Mouse (Mus musculus): ENCODE data around the gene Acrbp. TPM values are rescaled to one million over a fixed set of nuclear protein-coding genes. Genes with fewer than 3 reads are reported as not detected.
"Not testable (repeated sequence)": the region's sequence is repeated elsewhere in the genome, so short reads cannot be mapped to it uniquely, and the experiment has no call there.

Gene Acrbp
- polyA plus RNA-seq, 1 experiment from 2014 or later = 21.0 TPM

DNA sequence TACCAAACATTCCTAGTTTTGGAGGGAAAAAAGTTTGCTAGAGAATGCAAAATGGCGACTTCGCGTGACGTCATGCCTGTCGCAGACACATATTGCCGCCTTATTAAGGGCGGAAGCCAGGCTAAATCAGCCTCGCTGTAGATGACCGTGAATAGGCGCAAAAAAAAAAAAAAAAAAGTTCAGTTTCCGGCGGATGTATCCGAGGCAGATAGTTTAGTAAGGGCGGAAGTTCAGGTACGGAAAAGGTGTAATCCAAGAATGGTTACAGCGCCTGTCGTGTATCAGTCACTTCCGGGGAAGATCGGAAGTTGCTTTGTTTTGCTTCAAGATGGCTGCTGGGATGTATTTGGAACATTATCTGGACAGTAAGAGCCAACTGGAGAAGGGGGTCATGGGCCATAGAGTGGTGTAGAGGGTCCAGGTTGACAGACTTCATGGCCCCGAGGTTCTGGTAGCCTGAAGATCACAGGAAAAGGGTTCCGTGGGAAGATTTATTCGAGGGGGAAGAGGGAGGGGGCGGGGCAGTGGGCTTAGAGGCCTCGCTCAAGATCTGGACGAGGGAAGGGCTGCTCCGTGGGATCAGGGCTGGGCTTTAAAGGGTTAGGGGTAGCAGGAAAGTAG, 9.8 kb upstream of the Acrbp start, which contains the start of gene Ing4:
TSS of gene Ing4 (plus strand) at position 228 of the 621 bp plus-strand sequence.
- ATAC-seq (ENCODE audit: low read depth) = peak; percentile 96
- H3K9me3 ChIP-seq = no peaks in the 10 kb centered on the region
- H3K27ac ChIP-seq (replicated peaks) = peak within 1 kb of the TSS; percentile 89
- H3K4me1 ChIP-seq (replicated peaks) = peaks cover 22% of the 10 kb centered on the region
- H3K27me3 ChIP-seq = no peaks in the 10 kb centered on the region
- H3K9ac ChIP-seq = peak within 1 kb of the TSS; percentile 87
- H3K36me3 ChIP-seq = peaks cover 49% of the 10 kb centered on the region
- peak within 1 kb of the TSS; percentile 88 for H3K4me2 ChIP-seq
- H3K4me3 ChIP-seq = peak within 1 kb of the TSS; percentile 74
- under 1% methylated on average over 26 of the region's 26 CpGs for WGBS

DNA sequence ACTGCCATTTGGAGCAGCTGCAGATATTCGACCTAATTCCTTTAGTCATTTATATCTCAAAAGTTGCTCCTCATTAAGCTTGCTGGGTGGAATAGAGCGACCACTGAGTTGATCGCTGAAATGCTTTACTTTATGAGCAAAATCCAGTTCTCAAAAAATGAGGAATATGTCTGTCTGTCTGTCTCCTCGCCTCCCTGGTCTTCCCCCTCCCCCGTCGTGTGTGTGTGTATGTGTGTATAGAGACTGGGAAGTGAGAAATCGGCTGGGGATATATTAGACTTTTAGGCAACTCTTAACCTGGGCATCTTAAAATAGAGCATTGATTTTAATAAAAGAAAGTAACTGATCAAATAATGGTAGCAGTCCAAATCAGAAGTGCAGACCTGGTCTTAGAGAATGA, 9.3 kb upstream of the Acrbp start:
- H3K4me3 ChIP-seq = peak overlapping the region; percentile 74
- H3K4me2 ChIP-seq = peak overlapping the region; percentile 88
- peaks cover 22% of the 10 kb centered on the region for H3K4me1 ChIP-seq (replicated peaks)
- 26% methylated on average over 7 of the region's 7 CpGs for WGBS
- ATAC-seq (ENCODE audit: low read depth) = no peak
- peak overlapping the region; percentile 87 for H3K9ac ChIP-seq
- H3K36me3 ChIP-seq = peaks cover 49% of the 10 kb centered on the region
- H3K9me3 ChIP-seq = no peaks in the 10 kb centered on the region
- no peaks in the 10 kb centered on the region for H3K27me3 ChIP-seq
- peak overlapping the region; percentile 89 for H3K27ac ChIP-seq (replicated peaks)

DNA sequence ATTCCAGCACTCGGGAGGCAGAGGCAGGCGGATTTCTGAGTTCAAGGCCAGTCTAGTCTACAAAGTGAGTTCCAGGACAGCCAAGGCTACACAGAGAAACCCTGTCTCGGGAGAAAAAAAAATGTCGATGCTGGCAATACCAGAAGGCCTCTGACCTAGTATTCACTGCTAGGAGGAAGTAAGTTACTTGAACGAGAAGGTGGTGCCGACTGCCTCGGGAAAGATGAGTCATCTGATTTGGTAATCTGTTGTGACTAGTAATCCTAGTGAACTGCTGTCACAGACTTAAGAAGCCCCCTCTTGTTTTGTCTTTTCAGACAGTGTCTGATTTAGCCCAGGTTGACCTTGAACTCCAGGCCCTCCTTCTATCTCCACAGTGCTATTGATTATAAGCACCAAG, 8.4 kb upstream of the Acrbp start:
- peak overlapping the region; percentile 88 for H3K4me2 ChIP-seq
- peaks cover 48% of the 10 kb centered on the region for H3K36me3 ChIP-seq
- no peak overlapping the region for H3K27ac ChIP-seq (replicated peaks)
- H3K4me3 ChIP-seq = peak overlapping the region; percentile 74; the same call in 1 of the 2 replicates
- no peak overlapping the region for H3K9ac ChIP-seq
- ATAC-seq (ENCODE audit: low read depth) = no peak
- no peaks in the 10 kb centered on the region for H3K27me3 ChIP-seq
- H3K4me1 ChIP-seq (replicated peaks) = peaks cover 22% of the 10 kb centered on the region
- 88% methylated on average over 7 of the region's 7 CpGs for WGBS
- H3K9me3 ChIP-seq = no peaks in the 10 kb centered on the region

DNA sequence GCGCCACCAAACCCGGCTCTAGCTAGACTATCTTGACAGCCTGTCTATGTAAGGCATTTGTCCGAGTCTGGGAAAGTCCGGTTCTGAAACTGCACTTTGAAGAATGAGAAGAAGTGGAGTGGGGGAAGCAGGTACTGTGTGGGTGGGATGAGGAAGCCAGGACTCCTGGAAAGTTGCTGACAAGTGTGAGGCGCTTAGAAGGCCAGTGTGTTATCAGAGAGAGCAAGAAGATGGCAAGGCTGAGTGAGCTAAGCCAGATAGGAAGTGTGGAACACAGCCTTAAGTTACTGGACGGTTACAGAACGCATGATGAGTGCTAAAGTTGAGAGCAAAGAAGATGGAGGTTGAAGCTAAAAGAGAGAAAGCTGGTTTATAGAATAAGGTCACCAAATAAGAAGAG, 7.4 kb upstream of the Acrbp start:
- peaks cover 47% of the 10 kb centered on the region for H3K36me3 ChIP-seq
- no peak overlapping the region for H3K4me3 ChIP-seq
- H3K4me1 ChIP-seq (replicated peaks) = peaks cover 24% of the 10 kb centered on the region
- 97% methylated on average over 7 of the region's 7 CpGs for WGBS
- no peak overlapping the region for H3K4me2 ChIP-seq
- no peak overlapping the region for H3K27ac ChIP-seq (replicated peaks)
- ATAC-seq (ENCODE audit: low read depth) = no peak
- H3K9me3 ChIP-seq = no peaks in the 10 kb centered on the region
- no peaks in the 10 kb centered on the region for H3K27me3 ChIP-seq
- H3K9ac ChIP-seq = no peak overlapping the region

DNA sequence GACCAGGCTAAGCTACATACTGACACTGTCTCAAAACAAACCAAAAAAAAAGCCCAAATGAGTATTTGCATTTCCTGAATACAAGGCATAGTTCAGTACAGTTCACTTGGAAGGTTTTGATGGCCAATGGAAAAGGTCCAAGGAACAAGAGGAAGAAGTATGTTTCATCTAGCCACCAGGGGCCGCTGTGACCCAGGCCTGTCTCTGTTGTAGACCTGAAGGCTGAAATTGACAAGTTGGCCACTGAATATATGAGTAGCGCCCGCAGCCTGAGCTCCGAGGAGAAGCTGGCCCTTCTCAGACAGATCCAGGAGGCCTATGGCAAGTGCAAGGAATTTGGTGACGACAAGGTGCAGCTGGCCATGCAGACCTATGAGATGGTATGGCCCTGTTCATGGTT, 2.8 kb upstream of the Acrbp start:
- no peak overlapping the region for H3K27ac ChIP-seq (replicated peaks)
- no peaks in the 10 kb centered on the region for H3K27me3 ChIP-seq
- ATAC-seq (ENCODE audit: low read depth) = peak; percentile 62
- WGBS = 34% methylated on average over 5 of the region's 5 CpGs
- no peak overlapping the region for H3K4me2 ChIP-seq
- H3K9ac ChIP-seq = no peak overlapping the region
- H3K4me3 ChIP-seq = no peak overlapping the region
- H3K4me1 ChIP-seq (replicated peaks) = 0 out of 2 replicates have a peak, but pooled peaks cover 2% of the 10 kb centered on the region
- H3K36me3 ChIP-seq = peaks cover 81% of the 10 kb centered on the region
- no peaks in the 10 kb centered on the region for H3K9me3 ChIP-seq

DNA sequence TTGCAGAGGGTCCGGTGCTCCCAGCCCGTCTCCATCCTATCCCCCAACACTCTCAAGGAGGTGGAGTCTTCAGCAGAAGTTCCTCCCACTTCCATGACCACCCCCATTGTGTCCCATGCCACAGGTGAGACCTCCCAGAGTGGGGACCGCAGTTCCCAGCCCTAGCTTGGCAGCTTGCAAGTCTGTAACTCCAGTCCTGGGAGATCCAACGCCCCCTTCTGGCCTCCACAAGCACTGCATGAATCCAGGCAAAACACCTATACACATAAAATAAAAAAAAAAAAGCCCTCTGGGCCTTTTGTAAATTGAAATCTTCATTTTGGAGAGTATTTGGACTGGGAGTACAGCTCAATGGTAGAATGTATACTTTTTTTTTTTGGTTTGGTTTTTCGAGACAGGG, 1.7 kb downstream of the Acrbp start:
- H3K36me3 ChIP-seq = peaks cover 93% of the 10 kb centered on the region
- no peak for ATAC-seq (ENCODE audit: low read depth)
- H3K9me3 ChIP-seq = no peaks in the 10 kb centered on the region
- no peak overlapping the region for H3K9ac ChIP-seq
- H3K4me3 ChIP-seq = no peak overlapping the region
- no peak overlapping the region for H3K4me2 ChIP-seq
- no peak overlapping the region for H3K27ac ChIP-seq (replicated peaks)
- WGBS = 65% methylated on average over 5 of the region's 5 CpGs
- H3K4me1 ChIP-seq (replicated peaks) = 0 out of 2 replicates have a peak, but pooled peaks cover 2% of the 10 kb centered on the region
- H3K27me3 ChIP-seq = no peaks in the 10 kb centered on the region

DNA sequence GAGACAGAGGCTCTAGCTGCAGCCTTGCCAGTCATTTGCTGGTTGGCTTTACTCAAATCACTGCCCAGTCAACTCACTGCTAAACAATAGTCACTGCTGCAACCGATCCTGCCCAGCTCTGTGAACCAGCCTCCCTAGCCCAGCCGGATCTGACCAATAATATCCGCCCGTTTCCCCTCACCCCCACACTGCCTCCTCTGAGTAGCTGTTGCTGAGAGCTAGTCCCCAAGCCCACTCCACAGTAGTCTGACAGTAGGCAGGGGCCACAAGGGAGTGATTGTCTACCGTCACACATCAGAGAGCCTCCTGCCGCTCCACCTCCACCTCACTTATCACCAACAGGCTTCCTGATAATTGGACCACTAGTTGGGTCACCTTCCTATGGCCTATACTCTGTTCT, 12.0 kb downstream of the Acrbp start:
- Histone ChIP-seq H3K4me3 (no peak overlapping the region), H3K9ac (peak overlapping the region; percentile 23), H3K27me3 (no peaks in the 10 kb centered on the region), H3K9me3 (no peaks in the 10 kb centered on the region), H3K4me2 (no peak overlapping the region), H3K27ac (replicated peaks) (peak overlapping the region; percentile 28; the same call in 1 of the 2 replicates), H3K36me3 (peaks cover 13% of the 10 kb centered on the region; the same call in 1 of the 2 replicates), H3K4me1 (replicated peaks) (peaks cover 9% of the 10 kb centered on the region; the same call in 1 of the 2 replicates)
- 39% methylated on average over 6 of the region's 6 CpGs for WGBS
- ATAC-seq (ENCODE audit: low read depth) = no peak

DNA sequence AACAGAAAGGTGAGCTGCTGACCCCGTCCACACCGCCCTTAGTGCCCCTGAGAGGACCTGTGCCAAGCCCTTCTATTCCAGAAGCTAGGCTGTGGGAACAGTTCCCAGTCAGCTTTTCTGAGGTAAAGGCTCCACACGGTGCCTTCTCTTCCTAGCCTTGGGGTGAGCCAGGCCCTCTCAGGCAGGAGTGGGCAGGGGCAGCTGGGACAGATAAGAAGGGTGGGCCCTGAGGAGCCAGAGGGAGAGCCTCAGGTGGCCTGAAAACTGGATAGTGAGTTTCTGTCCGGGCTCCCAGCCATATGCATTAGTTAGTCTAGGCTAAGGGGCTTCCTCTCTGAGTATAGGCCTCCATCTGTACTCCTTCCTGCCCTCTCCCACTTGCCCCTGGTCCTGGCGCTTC, 13.0 kb downstream of the Acrbp start:
- peaks cover 5% of the 10 kb centered on the region; the same call in 1 of the 2 replicates for H3K36me3 ChIP-seq
- 81% methylated on average over 5 of the region's 5 CpGs for WGBS

DNA sequence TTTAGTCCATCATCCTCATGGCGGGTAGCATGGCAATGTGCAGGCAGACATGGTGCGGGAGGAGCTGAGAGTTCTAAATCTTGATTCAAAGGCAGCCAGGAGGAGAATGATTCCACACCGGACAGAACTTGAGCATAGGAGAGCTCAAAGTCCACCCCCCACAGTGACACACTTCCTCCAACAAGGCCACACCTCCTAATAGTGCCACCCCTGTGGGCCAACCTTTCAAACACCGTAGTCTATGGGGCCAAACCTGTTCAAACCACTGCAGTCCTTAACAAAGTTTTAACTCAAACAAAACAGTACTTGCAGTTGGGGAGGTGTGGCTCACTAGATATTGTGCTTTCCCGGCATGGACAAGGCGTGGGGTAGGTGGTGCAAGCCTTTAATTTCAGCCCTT, 14.4 kb downstream of the Acrbp start:
- no peaks in the 10 kb centered on the region for H3K9me3 ChIP-seq
- no peak overlapping the region for H3K4me2 ChIP-seq
- WGBS = 84% methylated on average over 6 of the region's 6 CpGs
- no peak overlapping the region for H3K27ac ChIP-seq (replicated peaks)
- H3K27me3 ChIP-seq = no peaks in the 10 kb centered on the region
- no peak overlapping the region for H3K4me3 ChIP-seq
- H3K9ac ChIP-seq = no peak overlapping the region
- ATAC-seq (ENCODE audit: low read depth) = no peak
- no peaks in the 10 kb centered on the region for H3K36me3 ChIP-seq
- H3K4me1 ChIP-seq (replicated peaks) = peaks cover 9% of the 10 kb centered on the region; the same call in 1 of the 2 replicates

More for the DNA sequence above, 13.0 kb downstream of the Acrbp start:
- peaks cover 9% of the 10 kb centered on the region; the same call in 1 of the 2 replicates for H3K4me1 ChIP-seq (replicated peaks)
- no peak overlapping the region for H3K4me3 ChIP-seq
- H3K9ac ChIP-seq = no peak overlapping the region
- no peak overlapping the region for H3K27ac ChIP-seq (replicated peaks)
- H3K4me2 ChIP-seq = no peak overlapping the region
- no peak for ATAC-seq (ENCODE audit: low read depth)
- H3K27me3 ChIP-seq = no peaks in the 10 kb centered on the region
- no peaks in the 10 kb centered on the region for H3K9me3 ChIP-seq

DNA sequence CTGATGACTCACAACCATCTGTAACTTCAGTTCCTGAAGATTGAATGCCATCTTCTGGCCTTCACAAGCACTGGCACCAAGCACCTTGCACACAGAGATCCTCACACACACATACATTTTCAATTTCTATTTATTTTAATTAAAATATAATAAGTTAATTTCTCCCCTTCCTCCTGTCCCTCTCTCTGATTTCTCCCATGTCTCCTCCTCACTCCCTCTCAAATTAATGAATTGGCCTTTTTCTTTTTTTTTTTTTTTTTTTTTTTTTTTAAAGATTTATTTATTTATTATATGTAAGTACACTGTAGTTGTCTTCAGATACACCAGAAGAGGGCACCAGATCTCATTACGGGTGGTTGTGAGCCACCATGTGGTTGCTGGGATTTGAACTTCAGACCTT, 15.7 kb downstream of the Acrbp start:
- WGBS = no CpG with 5 or more reads among the region's 1 CpGs
- H3K36me3 ChIP-seq; H3K4me3 ChIP-seq; H3K27me3 ChIP-seq; H3K4me2 ChIP-seq; H3K4me1 ChIP-seq (replicated peaks); ATAC-seq (ENCODE audit: low read depth); H3K9ac ChIP-seq; H3K27ac ChIP-seq (replicated peaks); H3K9me3 ChIP-seq: not testable (repeated sequence)

DNA sequence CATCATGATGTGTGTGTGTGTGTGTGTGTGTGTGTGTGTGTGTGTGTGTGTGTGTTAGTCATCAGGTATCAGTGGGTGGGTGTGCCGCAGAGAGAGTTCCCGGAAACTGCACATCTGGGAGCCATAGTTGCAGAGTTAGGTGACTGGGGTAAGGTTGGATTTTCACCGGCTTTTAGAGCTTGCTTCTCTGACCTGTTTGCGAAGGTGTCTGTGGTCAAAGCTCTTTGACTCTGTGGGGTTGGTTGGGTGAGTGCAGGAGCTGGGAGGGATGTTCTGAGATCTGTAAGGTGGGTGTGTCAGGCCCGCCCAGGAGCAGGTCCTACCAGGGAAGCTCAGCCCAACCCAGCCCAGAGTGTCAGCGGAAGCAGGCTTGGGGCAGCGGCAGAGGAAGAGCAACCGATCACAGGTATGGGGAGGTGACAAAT, 18.1 kb downstream of the Acrbp start, which contains the start of gene Lpar5:
TSS of gene Lpar5 (plus strand) at position 350 of the 425 bp plus-strand sequence.
- 58% methylated on average over 8 of the region's 8 CpGs for WGBS
- H3K27ac ChIP-seq (replicated peaks) = no peak within 1 kb of the TSS
- peaks cover 15% of the 10 kb centered on the region for H3K4me1 ChIP-seq (replicated peaks)
- no peak within 1 kb of the TSS for H3K4me2 ChIP-seq
- H3K4me3 ChIP-seq = no peak within 1 kb of the TSS
- no peaks in the 10 kb centered on the region for H3K9me3 ChIP-seq
- no peaks in the 10 kb centered on the region for H3K36me3 ChIP-seq
- no peak for ATAC-seq (ENCODE audit: low read depth)
- no peak within 1 kb of the TSS for H3K9ac ChIP-seq
- no peaks in the 10 kb centered on the region for H3K27me3 ChIP-seq

DNA sequence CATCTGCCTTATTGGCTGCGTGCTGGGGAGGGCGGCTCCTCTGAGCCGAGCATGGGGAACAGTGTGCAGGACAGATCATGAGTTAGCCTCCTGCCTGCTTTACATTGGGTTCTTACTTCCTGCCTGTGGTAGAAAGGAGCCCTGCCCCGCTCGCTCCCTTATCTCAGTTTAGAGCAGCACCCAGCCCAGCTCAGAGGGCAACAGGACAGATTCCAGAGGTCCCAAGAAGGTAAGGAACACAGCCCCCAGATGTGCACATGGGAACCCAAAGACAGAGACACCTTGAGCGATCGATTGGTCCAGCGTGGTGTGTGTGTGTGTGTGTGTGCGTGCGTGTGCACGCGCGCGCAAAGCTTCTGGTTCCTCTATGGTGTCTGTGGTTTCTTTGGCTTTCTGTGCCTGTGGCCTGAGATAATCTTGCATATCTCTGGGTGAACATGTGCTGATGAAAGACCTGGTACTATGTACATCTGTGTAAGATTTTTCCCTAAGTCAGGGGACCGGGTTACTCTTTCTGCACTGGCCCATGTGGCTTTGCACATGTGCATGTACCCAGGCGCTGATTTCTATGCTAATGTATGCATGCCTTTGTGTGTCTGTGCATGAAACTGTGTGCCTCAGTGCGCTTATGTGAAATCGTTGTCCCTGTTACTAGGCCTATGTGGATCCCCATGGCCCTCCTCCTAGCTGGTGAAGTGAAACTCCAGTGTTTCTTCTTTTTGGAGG, 21.8 kb downstream of the Acrbp start:
- Histone ChIP-seq H3K27me3 (no peaks in the 10 kb centered on the region), H3K4me1 (replicated peaks) (peaks cover 15% of the 10 kb centered on the region), H3K27ac (replicated peaks) (peak overlapping the region; percentile 85), H3K4me3 (no peak overlapping the region), H3K36me3 (no peaks in the 10 kb centered on the region), H3K4me2 (no peak overlapping the region), H3K9me3 (no peaks in the 10 kb centered on the region), H3K9ac (no peak overlapping the region)
- peak; percentile 83 for ATAC-seq (ENCODE audit: low read depth)
- WGBS = 79% methylated on average over 18 of the region's 18 CpGs

Data from neural tube, embryonic 13.5 days (tissue).